Mouse (Mus musculus): ENCODE data around the gene Chil1.

Gene Chil1

DNA sequence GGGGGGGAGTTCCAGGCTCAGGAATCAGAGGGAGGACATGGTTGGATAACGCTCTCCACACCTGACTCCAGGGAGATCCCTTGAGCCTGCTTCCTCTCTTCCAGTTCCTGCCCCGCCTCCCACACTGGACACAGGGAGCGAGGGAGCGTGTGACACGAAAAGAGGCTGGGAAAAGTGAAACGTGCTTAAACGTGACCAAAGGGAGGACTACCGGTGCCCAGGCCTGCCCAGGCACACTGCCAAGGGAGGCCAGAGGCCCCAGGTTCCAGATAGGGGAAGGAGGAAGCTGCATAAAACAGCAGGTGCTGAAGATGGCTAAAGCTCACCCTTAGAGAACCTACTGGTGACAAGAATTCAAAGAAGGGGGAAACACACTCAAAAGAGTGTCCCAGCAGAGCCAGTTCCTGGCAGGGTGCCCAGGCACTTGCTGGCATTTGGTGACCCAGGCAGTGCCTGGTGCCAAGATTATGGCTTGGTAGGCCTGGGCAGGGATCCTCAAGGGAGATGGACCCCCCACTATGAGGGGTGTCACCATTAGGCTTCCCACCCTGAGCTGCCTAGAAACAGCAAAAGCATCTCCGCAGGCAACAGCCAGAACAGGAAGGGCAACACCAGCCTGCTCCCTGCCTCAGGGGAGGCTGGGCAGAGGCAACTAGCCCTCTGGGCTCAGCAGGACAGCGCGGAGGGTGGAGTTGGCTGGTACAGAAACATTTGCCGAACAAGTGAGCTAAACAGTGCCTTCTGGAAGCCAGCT lies 51.0 kb downstream of the Chil1 start:
- DNase-seq: peak; percentile 62 to 80

DNA sequence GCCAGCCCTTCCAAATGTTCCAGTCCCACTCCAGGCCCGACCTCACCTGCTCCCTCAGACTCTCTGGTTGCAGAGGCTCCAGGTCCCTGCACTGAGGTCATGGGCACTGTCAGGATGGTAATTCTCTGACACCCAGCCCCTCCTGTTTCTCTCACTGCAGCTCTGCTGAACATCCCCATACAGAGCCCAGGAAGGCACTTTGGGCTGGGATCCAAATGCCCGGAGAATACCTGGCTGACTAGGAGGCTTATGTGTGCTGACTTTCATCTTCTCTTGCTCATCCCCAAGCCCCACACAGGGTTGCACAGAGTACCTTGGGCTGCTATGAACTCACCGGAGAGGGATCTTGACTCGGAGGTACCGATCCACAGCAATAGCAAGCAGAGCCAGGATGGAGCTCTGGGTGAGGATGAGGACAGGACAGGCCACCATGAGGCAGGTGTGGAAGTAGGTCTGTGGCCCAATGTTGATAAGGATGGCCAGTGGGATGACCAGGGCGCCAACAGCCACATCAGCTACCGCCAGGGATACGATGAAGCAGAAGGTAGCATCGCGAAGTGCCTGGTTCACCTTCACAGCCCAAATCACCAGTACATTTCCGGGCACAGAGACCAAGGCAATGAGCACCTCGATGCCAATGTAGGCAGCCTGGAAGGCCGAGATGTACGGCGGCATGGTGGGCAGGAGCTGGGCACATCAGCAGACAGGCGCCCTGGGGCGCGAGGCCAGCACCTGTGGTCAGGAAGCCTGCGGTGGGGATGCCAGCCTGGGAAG lies 51.9 kb downstream of the Chil1 start:
- no peak for DNase-seq

DNA sequence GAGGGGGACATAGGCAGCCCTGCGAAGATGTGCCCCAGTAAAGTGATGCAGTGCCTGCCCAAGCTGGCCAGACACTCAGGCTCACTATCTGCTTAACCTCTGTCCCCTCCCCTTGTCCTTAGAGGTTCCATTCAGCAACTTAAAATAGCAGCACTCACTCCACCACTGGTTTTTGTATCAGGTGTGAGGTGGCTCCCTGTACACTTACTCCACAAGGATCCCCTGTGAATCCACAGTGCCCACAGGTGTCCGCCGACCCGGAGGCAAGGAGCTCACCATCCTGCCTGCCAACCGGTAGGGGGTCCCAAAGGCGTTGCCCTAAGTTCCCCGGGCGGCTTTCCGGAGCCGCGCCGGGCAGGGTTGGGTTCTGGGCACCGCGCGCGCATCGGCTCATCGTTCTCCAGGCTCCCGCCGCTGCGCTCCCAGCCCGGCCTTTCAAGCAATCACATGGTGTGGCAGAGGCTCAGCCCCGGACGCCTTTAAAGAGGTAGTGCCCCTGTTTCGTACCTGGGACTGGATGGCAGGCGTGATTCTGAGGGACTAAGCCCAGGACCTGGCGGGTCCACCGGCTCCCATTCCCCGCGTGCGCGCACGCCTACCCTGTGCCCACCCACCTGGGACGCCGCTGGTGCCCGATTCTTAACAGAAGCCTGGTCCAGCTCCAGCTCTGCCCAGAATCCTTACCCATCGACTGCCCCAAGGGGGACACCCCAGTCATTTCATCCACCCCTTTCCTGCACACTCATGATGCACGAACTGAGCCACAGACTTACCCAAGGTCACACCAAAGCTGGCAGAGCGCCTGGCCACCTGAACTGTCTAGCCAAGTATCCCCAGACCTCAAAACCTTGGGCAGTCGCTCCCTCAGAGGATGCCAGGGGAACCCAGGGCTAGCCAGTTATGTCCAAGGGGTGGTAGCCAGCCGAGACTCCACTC lies 52.7 kb downstream of the Chil1 start:
- peak; percentile 54 to 75 for DNase-seq

DNA sequence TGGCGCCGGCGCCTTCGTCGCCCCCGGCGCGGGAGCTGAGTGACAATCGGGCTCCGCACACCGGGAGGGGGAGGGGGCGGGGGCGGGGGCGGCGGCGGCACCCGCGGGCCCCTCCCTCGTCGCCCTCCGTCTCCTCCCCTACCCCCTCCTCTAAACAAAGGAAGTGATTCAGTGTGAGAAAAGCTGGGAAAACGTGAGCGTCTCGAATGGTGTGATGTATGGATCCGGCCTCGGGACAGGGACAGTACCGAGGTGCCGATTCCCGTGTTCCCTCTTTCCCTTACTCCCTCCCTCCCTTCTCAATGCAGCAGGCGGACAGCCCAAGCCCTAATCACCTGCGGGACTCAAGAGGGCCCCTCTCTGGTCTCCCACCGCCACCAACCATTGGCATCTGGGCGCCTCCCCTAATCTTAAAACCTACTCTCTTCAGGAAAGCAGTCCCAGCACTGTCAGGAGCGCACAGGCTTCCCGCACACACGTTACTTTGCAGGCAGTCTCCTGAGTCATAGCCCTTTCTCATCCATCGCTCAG lies 53.5 kb downstream of the Chil1 start, which contains the start of gene Adora1:
Gene Adora1 (minus strand): TSS at position 41 of the 531 bp plus-strand sequence.
- DNase-seq: no peak

DNA sequence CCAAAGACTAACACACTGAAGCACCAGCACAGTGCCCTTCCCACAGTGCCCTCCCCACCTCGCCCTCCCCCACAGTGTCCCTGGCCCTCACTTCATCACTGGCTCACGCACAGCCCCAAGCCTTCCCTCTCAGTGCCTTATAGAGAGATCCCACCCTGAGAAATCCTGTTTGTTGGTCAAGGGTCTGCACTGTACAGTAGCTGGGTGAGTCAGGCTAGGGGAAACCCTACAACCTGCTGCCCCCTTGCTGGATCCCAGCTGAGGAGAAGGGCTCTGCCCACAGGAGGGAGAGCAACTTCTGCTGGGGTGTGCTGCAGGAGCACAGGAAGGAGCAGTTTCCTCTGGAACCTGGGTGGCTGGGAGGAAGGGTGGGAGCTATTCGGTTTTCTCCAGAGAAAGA lies 54.2 kb downstream of the Chil1 start:
- no peak for DNase-seq

DNA sequence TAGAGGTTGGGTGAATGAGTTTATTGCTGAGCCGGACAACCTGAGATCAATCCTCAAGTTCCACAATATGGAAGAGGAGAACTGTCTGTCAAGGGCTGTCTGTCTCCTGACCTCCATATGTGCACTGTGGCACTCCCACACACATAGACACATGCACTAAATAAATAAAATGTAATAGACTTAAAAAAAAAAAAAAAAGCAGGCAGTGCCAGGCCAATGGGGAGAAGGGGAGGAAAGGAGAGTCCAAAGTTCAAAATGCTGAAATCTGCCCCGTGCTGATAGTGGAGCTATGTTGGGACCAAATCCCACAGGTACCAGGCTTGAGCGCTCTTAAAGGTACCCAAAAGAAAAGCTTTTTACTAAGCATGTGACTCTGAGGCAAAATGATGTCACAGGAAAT lies 55.5 kb downstream of the Chil1 start:
- no peak for DNase-seq
